Mouse (Mus musculus) forebrain, embryonic 14.5 days (tissue): ENCODE measurements around the gene 4930474N05Rik. TPM values are rescaled to one million over a fixed set of nuclear protein-coding genes. Genes with fewer than 3 reads are reported as not detected.

ENCODE experiments used
- ATAC-seq: fragments of 200-750 bp; cut with Nextera tagmentation; 2 replicates; pipeline ENCODE4 v1.8.0; 2017; ENCODE audit warnings: mild to moderate bottlenecking, moderate library complexity
- DNase-seq: peaks from one replicate; pipeline ENCODE4 v3.0.0-alpha.2; 2015; ENCODE audit warnings: low spot score
- H3K27ac ChIP-seq: fragments of 300-500 bp; sonication (generic); 2 replicates; pipeline ENCODE4 v1.5.1; 2014; ENCODE audit warnings: low read depth, mild to moderate bottlenecking, control low read depth, low read length, moderate library complexity
- H3K27me3 ChIP-seq: fragments of 300-500 bp; sonication (generic); replicated peaks from 2 replicates; pipeline ENCODE4 v1.6.1; 2014; ENCODE audit warnings: low read length, control low read depth, mixed read lengths; ENCODE audit not compliant: control insufficient read depth, insufficient read depth
- H3K36me3 ChIP-seq: fragments of 300-500 bp; sonication (generic); 2 replicates; pipeline ENCODE4 v1.6.1; 2014; ENCODE audit warnings: low read length, control low read depth; ENCODE audit not compliant: control insufficient read depth, insufficient read depth
- H3K4me1 ChIP-seq: fragments of 300-500 bp; sonication (generic); 2 replicates; pipeline ENCODE4 v1.6.1; 2014; ENCODE audit warnings: antibody characterized with exemption, low read length, control low read depth; ENCODE audit not compliant: control insufficient read depth, insufficient read depth
- H3K4me2 ChIP-seq: fragments of 300-500 bp; sonication (generic); 2 replicates; pipeline ENCODE4 v1.6.1; 2014; ENCODE audit warnings: mild to moderate bottlenecking, control low read depth, low read length
- H3K4me3 ChIP-seq: fragments of 300-500 bp; sonication (generic); 2 replicates; pipeline ENCODE4 v1.5.1; 2014; ENCODE audit warnings: low read depth, low read length, control low read depth
- H3K9ac ChIP-seq: fragments of 300-500 bp; sonication (generic); 2 replicates; pipeline ENCODE4 v1.6.1; 2014; ENCODE audit warnings: mild to moderate bottlenecking, low read length, control low read depth, moderate library complexity
- H3K9me3 ChIP-seq: fragments of 300-500 bp; sonication (generic); replicated peaks from 2 replicates; pipeline ENCODE4 v1.6.1; 2016; ENCODE audit warnings: low read length, control low read depth, mixed read lengths; ENCODE audit not compliant: control insufficient read depth
- WGBS: fragments of 180-500 bp; shearing (Covaris S2); extraction: QIAGEN DNeasy Blood & Tissue Kit; methylation state at CpG from one replicate; pipeline ENCODE4 v1.1.7; 2014; 5-methylcytosine and 5-hydroxymethylcytosine counted together
- polyA plus RNA-seq: library from polyadenylated mRNA; unstranded; fragments of >200 nt; fragmentation: Nextera tagmentation; extraction: Ambion mirVana; gene quantifications from 2 replicates; pipeline ENCODE4 v1.2.1, GENCODE M21; 2014

The 4930474N05Rik gene
- polyA plus RNA-seq, 1 experiment from 2014 or later: not detected

DNA sequence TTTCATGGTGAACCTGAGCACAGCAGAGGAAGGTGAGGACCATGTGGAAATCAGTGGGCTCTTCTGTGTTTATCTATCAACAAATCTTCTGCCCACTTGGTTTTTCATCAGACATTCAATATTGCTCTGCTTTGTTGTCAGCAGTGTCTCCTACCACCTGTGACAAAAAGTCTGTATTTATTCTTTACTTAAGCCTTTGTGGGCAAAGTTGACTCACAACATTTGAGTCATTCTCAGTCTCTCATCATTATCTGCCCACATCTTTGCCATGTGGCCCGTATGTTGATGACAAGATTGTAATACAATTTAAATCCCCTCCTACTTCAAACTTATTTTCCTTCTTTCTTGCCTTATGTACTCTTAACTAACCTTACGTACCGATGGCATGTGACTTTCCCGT is 43.0 kb downstream of the 4930474N05Rik start:
- no peak overlapping the region for H3K27ac ChIP-seq
- H3K9ac ChIP-seq: no peak overlapping the region
- no peaks in the 10 kb centered on the region for H3K9me3 ChIP-seq
- H3K4me3 ChIP-seq: no peak overlapping the region
- H3K4me2 ChIP-seq: no peak overlapping the region
- no peaks in the 10 kb centered on the region for H3K36me3 ChIP-seq
- ATAC-seq (no peak), DNase-seq (no peak)
- H3K4me1 ChIP-seq: no peaks in the 10 kb centered on the region
- 94% methylated on average over 4 of the region's 4 CpGs for WGBS
- H3K27me3 ChIP-seq: no peaks in the 10 kb centered on the region

DNA sequence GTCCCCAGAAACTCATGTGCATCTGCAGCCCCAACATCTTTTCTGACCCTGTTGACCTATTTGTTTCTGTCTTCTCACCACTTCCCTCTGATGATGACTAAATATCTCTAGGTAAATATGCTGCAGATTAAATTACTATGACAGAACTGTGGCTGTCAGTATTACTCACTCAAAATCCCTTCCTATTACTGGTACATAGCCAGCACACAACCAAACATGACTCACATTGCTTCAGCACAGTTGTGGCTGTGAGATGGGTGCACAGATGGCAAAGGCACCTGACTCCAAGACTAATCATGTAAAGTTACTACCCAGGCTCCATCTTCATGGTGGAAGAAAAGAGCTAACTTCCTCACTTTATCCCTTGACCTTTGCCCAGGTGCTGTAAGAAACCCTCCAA is 50.5 kb downstream of the 4930474N05Rik start:
- H3K9ac ChIP-seq: no peak overlapping the region
- no peak overlapping the region for H3K4me2 ChIP-seq
- H3K9me3 ChIP-seq: no peaks in the 10 kb centered on the region
- ATAC-seq (no peak), DNase-seq (no peak)
- H3K36me3 ChIP-seq: no peaks in the 10 kb centered on the region
- no peak overlapping the region for H3K4me3 ChIP-seq
- H3K4me1 ChIP-seq: no peaks in the 10 kb centered on the region
- no peaks in the 10 kb centered on the region for H3K27me3 ChIP-seq
- H3K27ac ChIP-seq: no peak overlapping the region
